Mouse (Mus musculus) forebrain, embryonic 16.5 days (tissue): ENCODE results near the gene Gm10203. TPM values are rescaled to one million over a fixed set of nuclear protein-coding genes. Genes with fewer than 3 reads are reported as not detected.
"Not testable (repeated sequence)": the region's sequence is repeated elsewhere in the genome, so short reads cannot be mapped to it uniquely, and the experiment has no call there.

ENCODE experiments used
- ATAC-seq: fragments of 200-750 bp; cut with Nextera tagmentation; 2 replicates; pipeline ENCODE4 v1.8.0; 2017; ENCODE audit warnings: mild to moderate bottlenecking, moderate library complexity
- H3K27ac ChIP-seq: fragments of 300-500 bp; sonication (generic); 2 replicates; pipeline ENCODE4 v1.5.1; 2014; ENCODE audit warnings: low read length, control low read depth
- H3K27me3 ChIP-seq: fragments of 300-500 bp; sonication (generic); replicated peaks from 2 replicates; pipeline ENCODE4 v1.6.1; 2014; ENCODE audit warnings: low read length; ENCODE audit not compliant: control insufficient read depth, insufficient read depth
- H3K36me3 ChIP-seq: fragments of 300-500 bp; sonication (generic); 2 replicates; pipeline ENCODE4 v1.6.1; 2014; ENCODE audit not compliant: control insufficient read depth, insufficient read depth
- H3K4me1 ChIP-seq: fragments of 300-500 bp; sonication (generic); replicated peaks from 2 replicates; pipeline ENCODE4 v1.6.1; 2014; ENCODE audit warnings: low read length; ENCODE audit not compliant: control insufficient read depth, insufficient read depth
- H3K4me2 ChIP-seq: fragments of 300-500 bp; sonication (generic); 2 replicates; pipeline ENCODE4 v1.6.1; 2014; ENCODE audit warnings: mild to moderate bottlenecking, low read length, control low read depth
- H3K4me3 ChIP-seq: fragments of 300-500 bp; sonication (generic); replicated peaks from 2 replicates; pipeline ENCODE4 v1.5.1; 2014; ENCODE audit warnings: mild to moderate bottlenecking, low read length, control low read depth
- H3K9ac ChIP-seq: fragments of 300-500 bp; sonication (generic); replicated peaks from 2 replicates; pipeline ENCODE4 v1.6.1; 2014; ENCODE audit warnings: low read depth, low read length, control low read depth
- H3K9me3 ChIP-seq: fragments of 300-500 bp; sonication (generic); 2 replicates; pipeline ENCODE4 v1.6.1; 2016; ENCODE audit warnings: low read length; ENCODE audit not compliant: control insufficient read depth
- WGBS: fragments of 180-500 bp; shearing (Covaris S2); extraction: QIAGEN DNeasy Blood & Tissue Kit; methylation state at CpG from one replicate; pipeline ENCODE4 v1.1.7; 2014; 5-methylcytosine and 5-hydroxymethylcytosine counted together
- polyA plus RNA-seq: library from polyadenylated mRNA; unstranded; fragments of >200 nt; fragmentation: Nextera tagmentation; extraction: Ambion mirVana; gene quantifications from 2 replicates; pipeline ENCODE4 v1.2.1, GENCODE M21; 2015

Gm10203 gene
- not detected in 2 replicates for polyA plus RNA-seq

DNA sequence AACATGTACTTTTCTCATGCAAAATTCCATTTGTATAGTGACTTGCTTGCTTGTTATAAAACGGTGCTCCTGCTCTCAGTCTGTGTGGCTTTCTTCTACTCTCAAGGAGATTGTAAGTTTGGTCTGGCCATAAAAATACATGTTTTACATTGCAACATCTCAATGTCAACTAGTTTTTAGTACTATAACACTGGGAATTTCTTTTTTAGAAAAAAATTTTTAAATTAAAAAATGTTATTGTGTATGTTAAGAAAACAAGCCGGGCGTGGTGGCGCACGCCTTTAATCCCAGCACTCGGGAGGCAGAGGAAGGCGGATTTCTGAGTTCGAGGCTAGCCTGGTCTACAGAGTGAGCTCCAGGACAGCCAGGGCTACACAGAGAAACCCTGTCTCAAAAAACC lies at the start of gene Gm10203:
Gene Gm10203 (plus strand): TSS at position 301 of the 400 bp plus-strand sequence.
- 80% methylated on average over 8 of the region's 8 CpGs for WGBS

DNA sequence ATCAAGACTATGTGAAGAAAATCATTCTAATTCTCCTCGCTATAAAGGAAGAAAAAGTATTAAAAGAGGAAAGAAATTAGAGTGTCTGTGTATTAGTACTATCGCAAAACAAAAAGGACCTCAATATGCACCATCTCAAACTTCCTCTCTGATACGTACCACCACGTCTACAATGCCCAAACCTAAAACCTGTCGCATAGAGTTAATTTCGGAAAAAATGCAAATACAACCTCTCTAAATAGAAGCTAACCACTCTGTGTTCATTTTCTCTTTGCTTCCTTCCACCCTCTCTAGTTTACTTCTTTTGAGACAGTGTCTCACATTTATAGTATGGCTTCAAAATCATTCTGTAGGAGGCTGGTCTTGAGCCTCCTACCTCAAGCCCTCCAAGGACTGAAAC lies 37.6 kb upstream of the Gm10203 start:
- no peak overlapping the region for H3K4me2 ChIP-seq
- WGBS = 98% methylated on average over 6 of the region's 6 CpGs
- no peak overlapping the region for H3K9ac ChIP-seq
- no peak overlapping the region for H3K27ac ChIP-seq
- no peaks in the 10 kb centered on the region for H3K9me3 ChIP-seq
- no peak overlapping the region for H3K4me3 ChIP-seq
- ATAC-seq = no peak
- H3K4me1 ChIP-seq = no peaks in the 10 kb centered on the region
- H3K36me3 ChIP-seq = no peaks in the 10 kb centered on the region
- H3K27me3 ChIP-seq = no peaks in the 10 kb centered on the region

More for the DNA sequence above, at the start of gene Gm10203:
- not testable (repeated sequence) for H3K9me3 ChIP-seq, H3K4me2 ChIP-seq, H3K4me1 ChIP-seq, H3K4me3 ChIP-seq, H3K27me3 ChIP-seq, H3K9ac ChIP-seq, H3K27ac ChIP-seq, H3K36me3 ChIP-seq, ATAC-seq

DNA sequence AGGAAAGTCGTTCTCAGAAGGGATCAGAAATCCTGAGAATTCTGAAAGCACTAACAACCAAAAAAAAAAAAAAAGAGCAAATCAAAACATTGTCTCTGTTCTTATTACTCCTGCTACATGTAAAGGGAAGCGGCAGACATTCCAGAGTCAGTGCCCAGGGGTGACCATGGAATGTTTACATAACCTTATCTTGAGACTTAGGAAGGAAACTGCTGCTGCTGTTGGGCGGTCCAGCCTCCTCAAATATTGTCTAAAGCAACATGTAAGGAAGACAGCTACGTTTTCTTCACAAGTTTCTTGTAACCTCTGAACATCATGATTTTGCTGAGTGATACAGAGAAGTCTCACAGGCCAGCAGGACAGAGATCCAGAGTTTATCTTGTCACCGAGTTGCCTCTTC lies 36.5 kb upstream of the Gm10203 start:
- Histone ChIP-seq H3K9me3 (no peaks in the 10 kb centered on the region), H3K9ac (no peak overlapping the region), H3K36me3 (no peaks in the 10 kb centered on the region), H3K4me3 (no peak overlapping the region), H3K27me3 (no peaks in the 10 kb centered on the region), H3K4me2 (no peak overlapping the region), H3K4me1 (no peaks in the 10 kb centered on the region), H3K27ac (no peak overlapping the region)
- 74% methylated on average over 5 of the region's 5 CpGs for WGBS
- no peak for ATAC-seq

DNA sequence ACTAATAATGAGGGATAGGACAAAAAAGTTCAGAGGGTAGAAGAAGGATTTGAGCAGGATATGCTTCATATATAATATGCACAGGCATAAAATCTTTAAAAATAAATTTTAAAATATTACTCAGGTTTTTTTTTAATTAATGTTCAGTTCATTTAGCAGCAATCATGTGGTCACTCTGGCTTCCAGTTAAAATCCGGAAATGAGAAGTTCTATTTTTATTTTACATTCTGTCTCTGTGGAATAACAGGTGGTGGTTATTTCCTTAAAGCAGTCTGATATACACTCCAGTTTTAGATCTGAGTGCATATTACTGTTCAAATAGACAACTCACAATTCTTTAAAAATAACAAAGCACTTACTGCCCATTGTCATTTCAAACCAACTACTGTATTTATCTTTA lies 35.4 kb upstream of the Gm10203 start:
- Histone ChIP-seq H3K4me2 (no peak overlapping the region), H3K36me3 (no peaks in the 10 kb centered on the region), H3K27ac (no peak overlapping the region), H3K27me3 (no peaks in the 10 kb centered on the region), H3K4me3 (no peak overlapping the region), H3K9me3 (no peaks in the 10 kb centered on the region), H3K9ac (no peak overlapping the region), H3K4me1 (peaks cover 4% of the 10 kb centered on the region; the same call in 1 of the 2 replicates)
- WGBS = 100% methylated on average over 1 of the region's 1 CpGs
- ATAC-seq = no peak

DNA sequence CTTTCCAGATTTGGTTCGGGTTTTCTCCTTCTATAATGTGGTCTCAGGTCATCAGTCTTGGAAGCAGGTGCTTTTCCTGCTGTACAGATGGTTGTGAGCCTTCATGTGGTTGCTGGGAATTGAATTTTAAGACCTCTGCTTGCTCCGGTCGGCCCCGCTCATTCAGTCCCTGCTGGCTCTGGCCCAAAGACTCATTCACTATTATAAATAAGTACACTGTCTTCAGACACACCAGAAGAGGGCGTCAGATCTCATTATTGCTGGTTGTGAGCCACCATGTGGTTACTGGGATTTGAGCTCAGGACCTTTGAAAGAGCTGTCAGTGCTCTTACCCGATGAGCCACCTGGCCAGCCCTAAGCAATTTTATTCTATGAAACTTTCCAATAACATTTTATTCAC lies 34.6 kb upstream of the Gm10203 start:
- Histone ChIP-seq H3K9me3 (no peaks in the 10 kb centered on the region), H3K36me3 (no peaks in the 10 kb centered on the region), H3K4me3 (no peak overlapping the region), H3K4me1 (peaks cover 5% of the 10 kb centered on the region; the same call in 1 of the 2 replicates), H3K27me3 (no peaks in the 10 kb centered on the region), H3K4me2 (no peak overlapping the region), H3K27ac (no peak overlapping the region), H3K9ac (no peak overlapping the region)
- ATAC-seq = no peak
- WGBS = 39% methylated on average over 6 of the region's 6 CpGs

DNA sequence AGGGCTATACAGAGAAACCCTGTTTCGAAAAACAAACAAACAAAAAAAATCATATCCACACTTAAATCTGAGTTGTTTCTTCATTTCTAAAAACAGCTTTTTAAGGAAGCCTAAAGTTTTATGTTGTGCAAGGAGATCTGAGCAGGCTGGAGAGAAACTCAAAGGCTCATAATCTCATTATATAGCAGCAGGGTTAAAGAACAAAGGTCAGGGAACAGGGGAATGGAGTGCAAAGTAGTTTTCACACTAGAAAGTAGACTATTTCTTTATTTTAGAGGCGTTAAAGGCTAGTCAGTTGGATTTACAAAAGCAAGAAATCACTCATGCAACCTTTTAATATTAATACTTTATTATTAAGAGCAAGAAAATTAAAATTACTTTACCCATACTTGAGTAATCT lies 33.7 kb upstream of the Gm10203 start:
- H3K36me3 ChIP-seq = no peaks in the 10 kb centered on the region
- no peak for ATAC-seq
- WGBS = 85% methylated on average over 2 of the region's 2 CpGs
- H3K9ac ChIP-seq = no peak overlapping the region
- no peak overlapping the region for H3K27ac ChIP-seq
- H3K4me2 ChIP-seq = no peak overlapping the region
- H3K27me3 ChIP-seq = no peaks in the 10 kb centered on the region
- no peaks in the 10 kb centered on the region for H3K9me3 ChIP-seq
- no peak overlapping the region for H3K4me3 ChIP-seq
- peaks cover 5% of the 10 kb centered on the region; the same call in 1 of the 2 replicates for H3K4me1 ChIP-seq

DNA sequence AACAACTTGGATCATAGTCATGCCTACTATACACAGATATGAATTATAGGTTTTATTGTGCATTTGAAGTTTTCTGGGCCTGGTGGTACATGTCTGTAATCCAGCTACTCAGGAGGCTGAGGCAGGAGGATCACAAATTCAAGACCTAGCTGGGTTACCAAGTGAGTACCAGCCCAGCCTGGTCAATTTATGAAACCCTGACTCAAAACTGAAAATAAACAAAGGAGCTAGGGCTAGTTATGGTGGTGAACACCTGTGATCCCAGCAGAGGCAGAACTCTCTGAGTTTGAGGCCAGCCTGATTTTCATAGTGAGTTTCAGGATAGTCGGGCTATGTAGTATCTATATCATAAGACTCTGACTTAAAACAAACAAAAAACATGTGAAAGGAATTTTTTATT lies 32.7 kb upstream of the Gm10203 start:
- H3K4me2 ChIP-seq = no peak overlapping the region
- no peak overlapping the region for H3K4me3 ChIP-seq
- no peak overlapping the region for H3K9ac ChIP-seq
- peaks cover 5% of the 10 kb centered on the region; the same call in 1 of the 2 replicates for H3K4me1 ChIP-seq
- H3K9me3 ChIP-seq = no peaks in the 10 kb centered on the region
- WGBS = 83% methylated on average over 1 of the region's 1 CpGs
- H3K36me3 ChIP-seq = no peaks in the 10 kb centered on the region
- H3K27me3 ChIP-seq = no peaks in the 10 kb centered on the region
- no peak for ATAC-seq
- no peak overlapping the region for H3K27ac ChIP-seq

DNA sequence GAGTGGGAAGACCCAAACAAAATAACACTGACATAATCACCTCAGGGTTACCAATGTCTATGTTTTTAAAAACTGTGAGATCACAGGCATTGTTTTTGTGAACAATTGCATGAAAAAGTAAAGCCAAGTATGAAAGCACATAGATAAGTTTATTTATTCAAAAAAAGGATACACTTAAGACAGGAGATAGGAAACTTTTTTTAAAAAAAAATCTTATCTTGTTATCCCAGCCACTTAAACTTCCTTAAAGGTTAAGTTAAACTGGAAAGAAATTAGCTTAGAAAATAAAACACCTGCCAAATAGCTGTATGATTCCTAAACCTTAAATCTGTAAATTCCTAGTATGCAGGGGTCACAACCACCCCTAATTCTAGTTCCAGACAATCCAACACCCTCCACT lies 31.0 kb upstream of the Gm10203 start:
- Histone ChIP-seq H3K27me3 (no peaks in the 10 kb centered on the region), H3K4me3 (no peak overlapping the region), H3K27ac (no peak overlapping the region), H3K9ac (no peak overlapping the region), H3K4me1 (peaks cover 5% of the 10 kb centered on the region; the same call in 1 of the 2 replicates), H3K9me3 (no peaks in the 10 kb centered on the region), H3K4me2 (no peak overlapping the region), H3K36me3 (no peaks in the 10 kb centered on the region)
- ATAC-seq = no peak

DNA sequence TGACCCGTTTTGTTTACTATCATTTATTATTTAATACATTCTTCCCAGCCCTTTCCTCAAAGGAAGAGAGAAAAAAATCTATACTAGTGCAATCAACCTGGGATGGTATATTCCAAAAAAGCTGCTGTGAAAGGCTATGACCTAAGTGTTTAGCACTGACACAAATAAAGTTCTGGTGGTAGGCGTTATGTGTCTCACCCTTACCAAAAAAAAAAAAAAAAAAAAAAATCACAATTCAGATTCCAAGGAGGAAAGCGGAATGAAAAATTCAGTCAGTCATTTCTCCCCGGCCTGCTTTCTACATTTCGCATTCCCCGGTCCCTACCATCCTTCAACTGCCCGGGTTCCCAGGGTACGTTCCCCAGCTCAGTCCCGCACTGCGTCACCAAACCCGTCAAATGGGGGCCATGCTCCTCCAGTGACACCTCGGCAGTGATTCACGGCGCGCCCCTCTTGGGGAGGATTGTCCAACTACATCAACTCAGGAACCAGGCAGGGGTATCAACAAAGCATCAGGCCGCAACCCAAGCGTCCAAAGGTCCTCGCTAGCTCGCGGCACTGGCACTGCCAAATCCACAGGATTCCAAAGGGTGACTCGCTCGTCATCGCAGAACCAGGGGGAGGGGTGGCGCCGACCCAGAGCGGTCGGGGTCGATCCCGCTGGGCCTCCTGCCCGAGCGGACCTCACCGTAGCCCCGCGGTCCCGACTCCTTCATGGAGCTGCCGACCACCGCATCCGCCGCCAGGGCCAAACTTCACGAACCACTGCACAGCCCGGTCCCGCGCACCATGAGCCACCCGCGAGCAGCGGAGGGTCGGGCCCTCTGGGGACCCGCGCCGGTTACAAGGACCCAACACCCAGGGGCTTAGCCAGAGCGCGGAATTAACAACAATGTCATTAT lies 29.5 kb upstream of the Gm10203 start:
- peak overlapping the region; percentile 94 for H3K27ac ChIP-seq
- H3K4me1 ChIP-seq = peaks cover 5% of the 10 kb centered on the region; the same call in 1 of the 2 replicates
- WGBS = under 1% methylated on average over 52 of the region's 52 CpGs

More for the DNA sequence above, 29.5 kb upstream of the Gm10203 start:
- Histone ChIP-seq H3K36me3 (no peaks in the 10 kb centered on the region), H3K9me3 (no peaks in the 10 kb centered on the region), H3K4me2 (peak overlapping the region; percentile 58), H3K27me3 (no peaks in the 10 kb centered on the region), H3K4me3 (peak overlapping the region; percentile 76), H3K9ac (peak overlapping the region; percentile 81)
- peak; percentile 64 for ATAC-seq
